ENCODE assay signal across 22 mouse cellular contexts in genomic region chr2:166066434-166066833, GRCm38 (mm10).
DNase-seq lines count a peak whose midpoint lies in the region; ATAC-seq lines count a peak whose summit lies in the region.
"Had no signal": no experiment of that assay in that cellular context is flagged by ENCODE, and none has a peak within 500 bp of the region (broad histone marks: within the 10 kb centered on the region; RNA-seq: fewer than 3 reads in every experiment).

No protein-coding gene starts in this region.

- ATAC-seq in limb, embryonic 11.5 days (ENCODE audit: insufficient number of reproducible peaks, low FRiP score, low TSS enrichment, low read depth) = no peak
- no peak for ATAC-seq in limb, embryonic 12.5 days (ENCODE audit: insufficient number of reproducible peaks, insufficient read depth, low FRiP score, low TSS enrichment, low read depth)
- ATAC-seq in megakaryocyte-erythroid progenitor cell, adult 5-6 weeks (replicated peaks; ENCODE audit: low FRiP score, low TSS enrichment, poor library complexity, severe bottlenecking) = no peak
- no peak for ATAC-seq in midbrain, embryonic 13.5 days
- ATAC-seq: forebrain, embryonic 13.5 days; forebrain, embryonic 15.5 days; forebrain, postnatal 0 days had no signal

- no peak overlapping the region for H3K4me2 ChIP-seq in limb, embryonic 11.5 days (ENCODE audit: low read depth, severe bottlenecking)
- H3K4me2 ChIP-seq in limb, embryonic 12.5 days = no peak overlapping the region
- no peak overlapping the region for H3K4me2 ChIP-seq in midbrain, embryonic 13.5 days (replicated peaks)
- H3K4me2 ChIP-seq: embryonic facial prominence, embryonic 12.5 days; forebrain, embryonic 13.5 days; forebrain, embryonic 15.5 days had no signal

- no peak overlapping the region for H3K9ac ChIP-seq in limb, embryonic 11.5 days (ENCODE audit: low read length)
- no peak overlapping the region for H3K9ac ChIP-seq in limb, embryonic 12.5 days (replicated peaks)
- H3K9ac ChIP-seq in midbrain, embryonic 13.5 days (replicated peaks) = no peak overlapping the region
- H3K9ac ChIP-seq: embryonic facial prominence, embryonic 12.5 days; forebrain, embryonic 13.5 days; forebrain, embryonic 15.5 days; forebrain, postnatal 0 days had no signal

- no peaks in the 10 kb centered on the region for H3K4me1 ChIP-seq in limb, embryonic 11.5 days (ENCODE audit: control insufficient read depth, insufficient read depth, low read length)
- H3K4me1 ChIP-seq in limb, embryonic 10.5 days = 0 out of 2 replicates have a peak, but pooled peaks cover 4% of the 10 kb centered on the region
- no peaks in the 10 kb centered on the region for H3K4me1 ChIP-seq in limb, embryonic 12.5 days (replicated peaks)
- no peaks in the 10 kb centered on the region for H3K4me1 ChIP-seq in midbrain, embryonic 13.5 days (replicated peaks)
- H3K4me1 ChIP-seq: embryonic facial prominence, embryonic 12.5 days; forebrain, embryonic 13.5 days; forebrain, embryonic 15.5 days had no signal

- H3K4me3 ChIP-seq in limb, embryonic 11.5 days (ENCODE audit: low read depth, low read length) = no peak overlapping the region
- H3K4me3 ChIP-seq in limb, embryonic 10.5 days = no peak overlapping the region
- H3K4me3 ChIP-seq in limb, embryonic 12.5 days (replicated peaks) = no peak overlapping the region
- no peak overlapping the region for H3K4me3 ChIP-seq in midbrain, embryonic 13.5 days (replicated peaks)
- H3K4me3 ChIP-seq: embryonic facial prominence, embryonic 10.5 days; embryonic facial prominence, embryonic 12.5 days; forebrain, embryonic 13.5 days; forebrain, embryonic 15.5 days had no signal

- H3K27me3 ChIP-seq in limb, embryonic 11.5 days (ENCODE audit: control insufficient read depth, insufficient read depth, low read length) = no peaks in the 10 kb centered on the region
- H3K27me3 ChIP-seq in limb, embryonic 10.5 days (ENCODE audit: low read depth, poor library complexity, severe bottlenecking) = no peaks in the 10 kb centered on the region
- H3K27me3 ChIP-seq in limb, embryonic 12.5 days = no peaks in the 10 kb centered on the region
- no peaks in the 10 kb centered on the region for H3K27me3 ChIP-seq in midbrain, embryonic 13.5 days
- H3K27me3 ChIP-seq: embryonic facial prominence, embryonic 12.5 days; forebrain, embryonic 13.5 days; forebrain, embryonic 15.5 days had no signal

- H3K27ac ChIP-seq in limb, embryonic 11.5 days (replicated peaks; ENCODE audit: low read depth, low read length) = no peak overlapping the region
- no peak overlapping the region for H3K27ac ChIP-seq in limb, embryonic 10.5 days
- H3K27ac ChIP-seq in limb, embryonic 12.5 days = peak overlapping the region; percentile 69; the same call in 1 of the 2 replicates
- no peak overlapping the region for H3K27ac ChIP-seq in midbrain, embryonic 13.5 days
- H3K27ac ChIP-seq: embryonic facial prominence, embryonic 10.5 days; forebrain, embryonic 13.5 days; forebrain, embryonic 15.5 days had no signal

- WGBS in limb, embryonic 11.5 days = 86% methylated on average over 4 of the region's 4 CpGs
- WGBS in limb, embryonic 10.5 days = 90% methylated on average over 4 of the region's 4 CpGs
- 75% methylated on average over 4 of the region's 4 CpGs for WGBS in limb, embryonic 12.5 days
- WGBS in midbrain, embryonic 13.5 days = 68% methylated on average over 4 of the region's 4 CpGs

- DNase-seq in limb, embryonic 11.5 days (ENCODE audit: low spot score) = peak; percentile 20
- no peak for DNase-seq in limb, embryonic 10.5 days (ENCODE audit: low spot score)
- peak; percentile 75 for DNase-seq in ES-CJ7 (ENCODE audit: low read depth, low spot score)
- peak; percentile 83 for DNase-seq in R1 (ENCODE audit: low read depth, low spot score)
- DNase-seq in cerebellum, adult 9-11 months = no peak
- DNase-seq: adrenal gland, adult 2 months; adrenal gland, postnatal 10 days; adrenal gland, postnatal 25 days; cerebellum, adult 11 months; cerebellum, adult 18-20 months; cerebellum, adult 8-10 months; cerebellum, postnatal 10 days; cerebellum, postnatal 25 days; forebrain, postnatal 0 days had no signal

- peaks cover 10% of the 10 kb centered on the region for H3K36me3 ChIP-seq in limb, embryonic 11.5 days (ENCODE audit: control insufficient read depth, insufficient read depth, low read length)
- peaks cover 87% of the 10 kb centered on the region for H3K36me3 ChIP-seq in limb, embryonic 10.5 days
- H3K36me3 ChIP-seq in limb, embryonic 12.5 days = peaks cover 79% of the 10 kb centered on the region
- peaks cover 86% of the 10 kb centered on the region for H3K36me3 ChIP-seq in midbrain, embryonic 13.5 days

- H3K9me3 ChIP-seq in limb, embryonic 11.5 days (ENCODE audit: control insufficient read depth, low read length) = no peaks in the 10 kb centered on the region
- H3K9me3 ChIP-seq in limb, embryonic 10.5 days (replicated peaks) = no peaks in the 10 kb centered on the region
- H3K9me3 ChIP-seq in limb, embryonic 12.5 days = no peaks in the 10 kb centered on the region
- no peaks in the 10 kb centered on the region for H3K9me3 ChIP-seq in midbrain, embryonic 13.5 days
- H3K9me3 ChIP-seq: embryonic facial prominence, embryonic 10.5 days; embryonic facial prominence, embryonic 12.5 days; forebrain, embryonic 13.5 days; forebrain, embryonic 15.5 days; G1E had no signal

Comparison
In these comparisons a context has a peak if more than half of its experiments do, and no peak if none do; other contexts are left out.
1. DNase-seq: peak in limb, embryonic 11.5 days (single experiment), ES-CJ7 (single experiment) and R1 (single experiment); none in limb, embryonic 10.5 days (single experiment) and cerebellum, adult 9-11 months (single experiment).